Mouse (Mus musculus) kidney, adult 18-20 months (tissue): ENCODE data around the gene S1pr5.
"Not testable (repeated sequence)": the region's sequence is repeated elsewhere in the genome, so short reads cannot be mapped to it uniquely, and the experiment has no call there.

Experiments used
- DNase-seq: peaks from one replicate; pipeline ENCODE4 v3.0.0; 2021

Gene S1pr5

DNA sequence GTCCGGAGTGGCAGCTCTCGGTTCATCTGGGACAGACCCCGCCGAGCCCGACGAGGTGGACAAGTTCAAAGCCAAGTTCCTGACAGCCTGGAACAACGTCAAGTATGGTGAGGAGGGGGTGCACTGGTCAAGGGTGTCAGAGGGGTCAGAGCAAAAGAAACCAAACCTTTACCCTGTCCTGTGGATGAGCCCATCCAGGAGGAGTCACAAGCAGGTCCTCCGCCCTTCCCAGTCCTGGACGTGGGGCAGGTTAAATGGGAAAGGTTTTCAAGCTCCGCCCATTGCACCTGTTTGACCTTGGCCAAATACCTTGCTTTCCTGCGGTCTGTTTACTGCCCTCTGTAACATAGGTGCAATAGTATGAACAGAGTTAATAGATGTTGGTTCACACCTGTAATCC, 17.4 kb upstream of the S1pr5 start:
- peak; percentile 72 for DNase-seq

- peak; percentile 97 for DNase-seq
Observed at GRCm38 (mm10) chr9:21265000-21265561, 16.8 kb upstream of the S1pr5 start, which contains the start of gene Atg4d. Gene Atg4d, plus strand, starts transcription at chr9:21265293.

DNA sequence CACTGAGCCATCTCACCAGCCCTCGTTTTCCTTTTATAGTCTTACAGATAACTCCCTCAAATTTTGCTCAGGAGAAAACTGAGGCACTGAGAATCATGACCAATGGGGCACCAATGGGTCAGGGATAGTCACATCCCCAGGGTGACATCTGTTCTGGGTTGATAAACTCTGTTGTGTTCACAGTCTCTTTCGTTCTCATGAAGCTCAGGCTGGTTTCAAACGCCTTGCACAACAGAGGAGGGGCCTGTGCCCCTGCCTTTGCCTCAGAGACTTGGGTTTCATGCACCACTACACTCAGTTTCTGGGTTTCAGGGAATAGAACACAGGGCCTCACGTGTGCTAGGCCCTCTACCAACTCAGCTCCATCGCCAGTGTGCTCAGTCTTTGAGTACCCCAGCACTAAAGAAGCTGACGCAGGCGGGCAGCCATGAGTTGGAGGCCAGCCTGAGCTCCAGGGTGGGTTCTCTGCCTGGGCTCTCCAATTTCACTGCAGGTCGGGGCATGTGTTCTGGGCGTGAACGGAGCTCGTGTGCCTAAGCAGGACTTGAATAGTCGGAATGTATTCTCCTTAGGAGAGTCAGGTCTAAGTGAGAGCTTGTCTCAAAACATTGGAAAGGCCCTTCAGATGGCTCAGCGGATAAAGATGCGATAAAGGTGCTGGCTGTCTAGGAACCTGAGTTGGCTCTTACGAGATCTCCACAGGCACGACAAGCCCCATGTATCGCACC, 16.2 kb upstream of the S1pr5 start:
- no peak for DNase-seq

- no peak for DNase-seq
Observed at GRCm38 (mm10) chr9:21261831-21262230, 13.6 kb upstream of the S1pr5 start.

DNA sequence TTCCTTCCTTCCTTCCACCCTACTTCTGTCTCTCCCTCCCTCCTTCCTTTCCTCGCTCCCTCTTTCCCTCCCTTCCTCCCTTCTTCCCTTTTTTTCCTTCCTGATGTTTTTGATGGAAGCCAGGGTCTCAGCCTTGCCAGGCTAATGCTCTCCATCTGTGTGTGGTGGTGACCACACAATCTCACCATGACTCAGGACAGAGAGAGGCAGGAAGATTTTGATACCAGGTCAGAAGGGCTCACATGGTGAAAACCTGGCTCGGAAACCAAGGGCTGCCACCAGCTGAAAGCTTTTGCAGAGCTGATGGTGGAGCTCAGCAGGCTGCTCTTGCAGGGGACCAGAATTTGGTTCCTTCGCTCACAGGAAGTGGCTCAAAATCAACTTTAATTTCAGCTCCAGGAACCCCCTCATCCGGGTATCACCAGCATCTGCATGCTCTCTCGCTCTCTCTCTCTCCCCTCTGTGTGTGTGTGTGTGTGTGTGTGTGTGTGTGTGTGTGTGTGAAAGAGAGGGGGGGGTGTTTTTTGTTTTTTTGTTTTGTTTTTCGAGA, 12.3 kb upstream of the S1pr5 start:
- DNase-seq: no peak

- not testable (repeated sequence) for DNase-seq
Observed at GRCm38 (mm10) chr9:21256349-21256748, 8.1 kb upstream of the S1pr5 start.

GRCm38 (mm10) chr9:21254690-21255089, 6.4 kb upstream of the S1pr5 start:
- DNase-seq: no peak

- no peak for DNase-seq
Observed at GRCm38 (mm10) chr9:21251116-21251735, 3.0 kb upstream of the S1pr5 start.

DNA sequence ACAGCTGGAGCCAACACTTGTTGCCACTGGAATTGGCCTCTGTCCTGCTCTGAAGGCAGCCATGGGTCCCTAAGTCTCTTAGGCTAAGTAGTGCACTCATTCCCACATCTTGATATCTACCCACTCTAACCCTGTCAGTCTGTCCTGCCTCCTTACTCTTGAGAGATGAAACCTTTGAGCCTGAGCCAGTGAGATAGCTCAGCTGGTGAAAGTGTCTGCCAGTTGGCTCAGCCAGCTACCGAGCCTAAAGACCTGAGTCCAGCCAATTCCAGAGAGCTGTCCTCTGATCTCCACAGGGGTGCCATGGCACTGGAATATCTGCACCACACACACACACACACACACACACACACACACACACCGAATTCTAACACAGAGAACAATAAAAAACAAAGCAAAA, 2.3 kb upstream of the S1pr5 start:
- DNase-seq: no peak

GRCm38 (mm10) chr9:21249629-21250508, 1.6 kb upstream of the S1pr5 start:
- DNase-seq: no peak

DNA sequence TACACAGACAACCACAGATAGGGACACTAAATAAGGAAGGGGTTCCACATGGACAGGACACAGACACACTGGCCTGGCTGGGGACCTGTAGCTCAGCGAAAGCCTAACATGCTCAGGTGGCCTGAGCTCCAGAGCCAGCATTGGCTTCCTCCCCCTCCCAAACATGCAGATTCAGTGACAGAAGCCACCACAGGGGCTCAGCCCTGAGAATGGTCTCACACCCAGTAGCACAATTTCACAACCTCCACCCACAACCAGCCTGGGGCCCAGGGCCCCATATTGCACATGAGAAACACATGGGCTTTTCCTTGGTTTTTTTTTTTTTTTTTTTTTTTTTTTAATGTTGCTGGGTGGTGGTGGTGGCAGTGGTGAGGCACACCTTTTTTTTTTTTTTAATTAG, 1.9 kb downstream of the S1pr5 start:
- DNase-seq: no peak

- no peak for DNase-seq
Observed at GRCm38 (mm10) chr9:21245113-21245487, 3.1 kb downstream of the S1pr5 start.

GRCm38 (mm10) chr9:21244428-21245112, 3.7 kb downstream of the S1pr5 start:
- DNase-seq: no peak

- DNase-seq: no peak
Observed at GRCm38 (mm10) chr9:21243826-21244427, 4.3 kb downstream of the S1pr5 start.

GRCm38 (mm10) chr9:21241343-21241742, 6.9 kb downstream of the S1pr5 start:
- peak; percentile 89 for DNase-seq

- no peak for DNase-seq
Observed at GRCm38 (mm10) chr9:21239465-21239848, 8.8 kb downstream of the S1pr5 start.

DNA sequence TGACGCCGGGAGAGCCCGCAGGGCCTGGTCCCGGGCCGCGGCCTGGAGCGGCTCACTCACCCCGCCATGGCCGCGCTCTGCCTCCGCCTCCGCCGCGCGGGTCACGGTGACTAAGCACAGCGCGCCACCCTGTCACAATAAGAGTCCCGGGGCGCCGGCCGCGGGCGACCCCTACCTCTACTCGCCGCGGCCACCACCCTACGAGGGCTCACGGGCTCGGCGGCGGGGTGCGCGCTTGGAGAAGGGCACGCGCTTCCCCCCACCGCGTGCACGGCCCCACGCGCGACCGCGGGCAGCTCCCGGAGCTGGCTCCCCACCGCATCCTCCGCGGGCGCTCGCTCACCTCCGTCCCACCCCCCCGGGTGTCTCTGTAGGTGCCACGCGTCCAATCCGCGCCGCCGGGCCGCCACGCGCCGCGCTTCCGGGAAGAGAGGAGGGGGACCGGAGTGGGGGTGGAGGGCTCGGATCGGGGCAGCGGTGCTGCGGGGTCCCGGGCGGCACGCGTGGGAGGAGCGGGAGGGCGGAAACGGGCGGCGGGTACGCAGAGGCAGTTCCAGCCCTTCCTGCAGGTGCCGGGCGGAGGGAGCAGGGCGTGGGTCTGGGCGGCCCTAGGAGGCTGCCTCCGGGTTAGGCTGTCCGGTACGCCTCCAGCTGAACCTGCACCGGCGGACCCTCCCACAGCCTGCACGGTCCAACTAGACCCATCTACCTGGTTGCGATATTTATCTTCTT, 9.3 kb downstream of the S1pr5 start, which contains the start of gene Keap1:
Gene Keap1, minus strand, starts transcription at position 629 of the 732 bp plus-strand sequence.
- DNase-seq: peak; percentile 90

DNA sequence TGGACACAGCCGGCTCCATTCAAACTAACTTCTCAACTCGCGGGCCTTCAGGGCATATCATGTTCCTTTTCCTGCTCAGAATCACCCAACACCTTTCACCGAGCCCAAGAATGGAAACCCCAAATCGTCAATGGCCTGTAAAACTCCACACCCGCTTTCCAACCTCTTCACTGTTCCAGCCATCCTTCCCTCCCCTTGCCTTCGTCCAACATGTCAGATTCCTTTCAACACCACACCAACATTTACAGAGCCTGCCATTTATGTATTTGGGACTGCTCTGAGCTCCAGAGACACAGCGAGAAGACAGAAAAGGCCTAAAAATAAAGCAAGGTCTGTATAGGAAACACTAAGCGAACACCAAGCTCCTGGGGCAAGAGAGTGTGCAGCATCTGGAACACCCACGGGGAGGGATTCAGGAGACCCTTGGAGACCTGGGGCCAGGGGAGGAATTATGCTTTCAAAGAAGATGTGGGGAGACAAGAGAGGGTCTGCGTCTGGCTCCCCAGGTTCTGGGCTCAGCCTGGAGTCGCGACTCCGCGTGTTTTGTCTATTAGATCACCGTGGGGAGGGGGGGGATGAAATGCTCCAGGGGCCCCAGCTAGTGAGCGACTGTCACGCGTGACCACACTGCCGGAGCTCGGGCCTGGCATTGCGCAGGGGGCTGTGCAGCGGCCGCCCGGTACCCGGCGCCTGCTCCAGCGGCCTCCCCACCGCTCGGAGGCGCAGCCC, 10.1 kb downstream of the S1pr5 start:
- peak; percentile 42 for DNase-seq

GRCm38 (mm10) chr9:21237368-21238003, 10.8 kb downstream of the S1pr5 start:
- DNase-seq: peak; percentile 30

GRCm38 (mm10) chr9:21236991-21237367, 11.3 kb downstream of the S1pr5 start:
- DNase-seq: no peak
